Mouse (Mus musculus) lung, adult 2 months (tissue): ENCODE results near the gene Gjb1.

Source experiments
- CTCF ChIP-seq: fragments of 200-500 bp; IDR thresholded peaks from 2 replicates; pipeline ENCODE4 v1.5.1; 2011; ENCODE audit warnings: mild to moderate bottlenecking, low read length, control low read depth; ENCODE audit not compliant: insufficient read depth
- POLR2A ChIP-seq: fragments of 200-500 bp; IDR thresholded peaks from 2 replicates; pipeline ENCODE4 v1.6.1; 2011; ENCODE audit warnings: low read depth, mild to moderate bottlenecking, control low read depth, low read length, borderline replicate concordance; ENCODE audit errors: extremely low read depth

DNA sequence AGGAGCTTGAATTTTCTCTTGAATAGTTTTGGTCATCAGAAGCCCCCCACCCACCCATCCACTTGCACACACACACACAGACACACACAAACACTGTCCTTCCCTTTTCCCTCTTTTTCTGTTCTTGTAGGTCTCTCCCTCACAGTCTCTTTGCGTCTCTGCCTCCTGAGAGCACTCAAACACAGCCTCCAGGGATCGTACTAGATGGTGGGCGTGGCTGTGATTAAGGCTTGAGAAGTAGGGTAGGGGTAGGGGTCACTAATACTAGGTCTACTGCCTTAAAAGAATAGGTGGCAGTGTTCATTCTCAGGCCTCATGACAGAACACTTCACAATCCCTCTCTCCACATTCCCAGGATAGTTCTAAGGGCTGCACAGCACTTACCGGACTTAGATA is 44.5 kb downstream of the Gjb1 start, which contains the start of gene Zmym3:
- no peak for TF ChIP-seq CTCF
- no peak for TF ChIP-seq POLR2A
